Mouse (Mus musculus) myocyte (in vitro differentiated cells): ENCODE data around the gene Hoxc4. TPM values are rescaled to one million over a fixed set of nuclear protein-coding genes. Genes with fewer than 3 reads are reported as not detected.

ENCODE experiments used
- H3K27me3 ChIP-seq: one replicate; pipeline ENCODE4 v1.6.1; 2011; ENCODE audit not compliant: control insufficient read depth, insufficient read depth, insufficient read length
- H3K36me3 ChIP-seq: one replicate; pipeline ENCODE4 v1.6.1; 2011; ENCODE audit not compliant: control insufficient read depth, insufficient read depth
- H3K4me2 ChIP-seq: one replicate; pipeline ENCODE4 v1.6.1; 2011; ENCODE audit warnings: low read depth, control low read depth
- H3K4me3 ChIP-seq: one replicate; pipeline ENCODE4 v1.5.1; 2011; ENCODE audit warnings: mild to moderate bottlenecking, control low read depth, moderate library complexity
- H3K79me2 ChIP-seq: one replicate; pipeline ENCODE4 v1.6.1; 2011; ENCODE audit not compliant: control insufficient read depth, insufficient read depth
- H3ac ChIP-seq: one replicate; pipeline ENCODE4 v1.6.1; 2011; ENCODE audit not compliant: control insufficient read depth, insufficient read length
- CEBPB ChIP-seq: IDR thresholded peaks from 2 replicates; pipeline ENCODE4 v1.6.1; 2011; ENCODE audit warnings: mild to moderate bottlenecking, moderate library complexity; ENCODE audit not compliant: poor library complexity, insufficient read depth, severe bottlenecking
- E2F4 ChIP-seq: IDR thresholded peaks from one replicate; pipeline ENCODE4 v1.6.1; 2011; ENCODE audit warnings: mild to moderate bottlenecking, control low read depth, moderate library complexity; ENCODE audit not compliant: insufficient read depth
- MAX ChIP-seq: IDR thresholded peaks from one replicate; pipeline ENCODE4 v1.6.1; 2011; ENCODE audit warnings: low read depth, mild to moderate bottlenecking, control low read depth
- MYOD1 ChIP-seq, 3 experiments: IDR thresholded peaks; one replicate each; pipeline ENCODE4 v1.6.1; 2011; ENCODE audit warnings: control low read depth in 2 of 3, low read depth in 2 of 3, mild to moderate bottlenecking in 2 of 3, moderate library complexity in 1 of 3; ENCODE audit not compliant: insufficient read length in 2 of 3, control insufficient read depth in 1 of 3
- MYOG ChIP-seq, 3 experiments: IDR thresholded peaks; one replicate each; pipeline ENCODE4 v1.6.1; 2011; ENCODE audit warnings: control low read depth in 2 of 3, low read depth in 2 of 3, mild to moderate bottlenecking in 2 of 3; ENCODE audit not compliant: insufficient read length in 2 of 3, control insufficient read depth in 1 of 3, insufficient read depth in 1 of 3
- POLR2A ChIP-seq: IDR thresholded peaks from one replicate; pipeline ENCODE4 v1.6.1; 2011; ENCODE audit warnings: low read depth, mild to moderate bottlenecking, control low read depth, moderate library complexity; ENCODE audit not compliant: insufficient read length
- POLR2AphosphoS2 ChIP-seq: IDR thresholded peaks from one replicate; pipeline ENCODE4 v1.6.1; 2011; ENCODE audit warnings: low read depth, control low read depth; ENCODE audit not compliant: insufficient read length
- REST ChIP-seq: IDR thresholded peaks from one replicate; pipeline ENCODE4 v1.6.1; 2011; ENCODE audit warnings: mild to moderate bottlenecking, control low read depth, moderate library complexity; ENCODE audit not compliant: insufficient read depth, insufficient read length
- SRF ChIP-seq: IDR thresholded peaks from one replicate; pipeline ENCODE4 v1.6.1; 2011; ENCODE audit warnings: low read depth; ENCODE audit not compliant: control insufficient read depth, insufficient read length
- TCF12 ChIP-seq: IDR thresholded peaks from one replicate; pipeline ENCODE4 v1.6.1; 2011; ENCODE audit warnings: mild to moderate bottlenecking, control low read depth; ENCODE audit not compliant: poor library complexity, insufficient read depth, severe bottlenecking
- TCF3 ChIP-seq: IDR thresholded peaks from one replicate; pipeline ENCODE4 v1.6.1; 2011; ENCODE audit warnings: low read depth, control low read depth; ENCODE audit not compliant: insufficient read length
- USF1 ChIP-seq: IDR thresholded peaks from one replicate; pipeline ENCODE4 v1.6.1; 2011; ENCODE audit warnings: low read depth, mild to moderate bottlenecking, control low read depth, moderate library complexity
- polyA plus RNA-seq: library from polyadenylated mRNA; unstranded; fragments of >200 nt; fragmentation: generic; extraction: Trizol; gene quantifications from one replicate; pipeline ENCODE4 v1.2.1, GENCODE M21; 2012; ENCODE audit warnings: missing spikeins

Hoxc4 gene
- polyA plus RNA-seq, 1 experiment: 3.6 TPM

GRCm38 (mm10) chr15:102980912-102981311, 37.8 kb upstream of the Hoxc4 start:
- Histone ChIP-seq H3K4me2 (peak overlapping the region; percentile 95), H3K27me3 (no peaks in the 10 kb centered on the region), H3ac (peak overlapping the region; percentile 59), H3K4me3 (peak overlapping the region; percentile 92), H3K36me3 (no peaks in the 10 kb centered on the region), H3K79me2 (peaks cover 95% of the 10 kb centered on the region)
- TF ChIP-seq REST (no peak), POLR2A (peak; percentile 7)

GRCm38 (mm10) chr15:102981379-102982288, 37.1 kb upstream of the Hoxc4 start:
- TF ChIP-seq MAX (no peak), POLR2A (peak; percentile 71), E2F4 (no peak), MYOG (IDR thresholded peaks at IDR 0.05; ENCODE audit: control insufficient read depth in 1 of 3, insufficient read depth in 1 of 3, insufficient read length in 2 of 3, low read depth in 2 of 3) (no peak), USF1 (peak; percentile 100), POLR2AphosphoS2 (peak; percentile 81)
- H3ac ChIP-seq: peak overlapping the region; percentile 59

GRCm38 (mm10) chr15:102983716-102984115, 35.0 kb upstream of the Hoxc4 start:
- TF ChIP-seq MYOD1 (IDR thresholded peaks at IDR 0.05; ENCODE audit: control insufficient read depth in 1 of 3, insufficient read length in 2 of 3, low read depth in 2 of 3) (no peak), POLR2A (no peak), TCF3 (no peak), USF1 (no peak), SRF (no peak), E2F4 (no peak), POLR2AphosphoS2 (no peak), MYOG (IDR thresholded peaks at IDR 0.05; ENCODE audit: control insufficient read depth in 1 of 3, insufficient read depth in 1 of 3, insufficient read length in 2 of 3, low read depth in 2 of 3) (no peak), REST (no peak), TCF12 (no peak), MAX (no peak), CEBPB (no peak)
- peak overlapping the region; percentile 92 for H3K4me3 ChIP-seq
- H3K27me3 ChIP-seq: no peaks in the 10 kb centered on the region
- H3K79me2 ChIP-seq: peaks cover 81% of the 10 kb centered on the region
- no peak overlapping the region for H3ac ChIP-seq
- H3K36me3 ChIP-seq: no peaks in the 10 kb centered on the region
- peak overlapping the region; percentile 95 for H3K4me2 ChIP-seq

More at GRCm38 (mm10) chr15:102981379-102982288, 37.1 kb upstream of the Hoxc4 start:
- Histone ChIP-seq H3K4me3 (peak overlapping the region; percentile 92), H3K36me3 (no peaks in the 10 kb centered on the region), H3K79me2 (peaks cover 88% of the 10 kb centered on the region), H3K4me2 (peak overlapping the region; percentile 95), H3K27me3 (no peaks in the 10 kb centered on the region)

GRCm38 (mm10) chr15:102984521-102984920, 34.2 kb upstream of the Hoxc4 start:
- Histone ChIP-seq H3K4me2 (peak overlapping the region; percentile 95), H3K4me3 (no peak overlapping the region), H3K36me3 (no peaks in the 10 kb centered on the region), H3ac (no peak overlapping the region), H3K79me2 (peaks cover 81% of the 10 kb centered on the region), H3K27me3 (no peaks in the 10 kb centered on the region)
- TF ChIP-seq TCF12 (no peak), POLR2A (peak; percentile 20)

GRCm38 (mm10) chr15:102984925-102985324, 33.8 kb upstream of the Hoxc4 start:
- TF ChIP-seq E2F4 (no peak), REST (no peak), POLR2AphosphoS2 (no peak), TCF3 (no peak), USF1 (no peak), MYOD1 (IDR thresholded peaks at IDR 0.05; ENCODE audit: control insufficient read depth in 1 of 3, insufficient read length in 2 of 3, low read depth in 2 of 3) (no peak), CEBPB (no peak), TCF12 (no peak), MYOG (IDR thresholded peaks at IDR 0.05; ENCODE audit: control insufficient read depth in 1 of 3, insufficient read depth in 1 of 3, insufficient read length in 2 of 3, low read depth in 2 of 3) (no peak)
- H3ac ChIP-seq: no peak overlapping the region
- peak overlapping the region; percentile 95 for H3K4me2 ChIP-seq
- H3K27me3 ChIP-seq: no peaks in the 10 kb centered on the region
- no peaks in the 10 kb centered on the region for H3K36me3 ChIP-seq
- peaks cover 80% of the 10 kb centered on the region for H3K79me2 ChIP-seq
- no peak overlapping the region for H3K4me3 ChIP-seq
